Mouse (Mus musculus) CH12.LX (cell line): ENCODE data around the gene Fam241b. TPM values are rescaled to one million over a fixed set of nuclear protein-coding genes. Genes with fewer than 3 reads are reported as not detected.

Experiments used
- DNase-seq: peaks from one replicate; pipeline ENCODE4 v3.0.0-alpha.2; 2013; ENCODE audit errors: extremely low read depth
- H3K27ac ChIP-seq: 2 replicates; pipeline ENCODE4 v1.5.1; 2012; ENCODE audit warnings: low read depth, mild to moderate bottlenecking, control low read depth, moderate library complexity; ENCODE audit not compliant: insufficient read depth
- H3K27me3 ChIP-seq: replicated peaks from 2 replicates; pipeline ENCODE3; 2012; ENCODE audit warnings: inconsistent platforms
- H3K36me3 ChIP-seq, 2 experiments: replicated peaks in 1 of 2; 2 replicates each; pipeline versions ENCODE3 to v1.6.1; 2012; ENCODE audit warnings: inconsistent platforms in 1 of 2, low read length in 1 of 2, mild to moderate bottlenecking in 1 of 2, mixed read lengths in 1 of 2, moderate library complexity in 1 of 2; ENCODE audit not compliant: control insufficient read depth in 1 of 2, insufficient read depth in 1 of 2
- H3K4me1 ChIP-seq, 2 experiments: 2 replicates each; pipeline ENCODE4 v1.6.1; 2012; ENCODE audit warnings: inconsistent platforms in 1 of 2, moderate library complexity in 1 of 2; ENCODE audit not compliant: insufficient read depth in 2 of 2, control insufficient read depth in 1 of 2
- H3K4me2 ChIP-seq: 2 replicates; pipeline ENCODE4 v1.6.1; 2012; ENCODE audit warnings: low read depth, mild to moderate bottlenecking, control low read depth; ENCODE audit not compliant: poor library complexity, insufficient read depth, severe bottlenecking
- H3K4me3 ChIP-seq, 3 experiments: fragments of 150-350 bp in 1 of 3; sonication (generic) in 1 of 3; replicated peaks in 1 of 3; 2 replicates each; pipeline versions ENCODE3 to v1.5.1; 2011 to 2012; ENCODE audit warnings: low read depth in 2 of 3, low read length in 2 of 3, mild to moderate bottlenecking in 2 of 3, moderate library complexity in 2 of 3, control low read depth in 1 of 3, improper control_type of control experiment in 1 of 3, inconsistent platforms in 1 of 3, mixed read lengths in 1 of 3; ENCODE audit not compliant: poor library complexity in 1 of 3
- H3K79me2 ChIP-seq: replicated peaks from 2 replicates; pipeline ENCODE4 v1.6.1; 2012; ENCODE audit warnings: mild to moderate bottlenecking, moderate library complexity; ENCODE audit not compliant: control insufficient read depth, poor library complexity, insufficient read depth, severe bottlenecking; ENCODE audit errors: extremely low read depth
- H3K9ac ChIP-seq: 2 replicates; pipeline ENCODE4 v1.6.1; 2012; ENCODE audit warnings: low read depth, mild to moderate bottlenecking, control low read depth, moderate library complexity; ENCODE audit not compliant: insufficient read depth
- H3K9me3 ChIP-seq: replicated peaks from 2 replicates; pipeline ENCODE3; 2012; ENCODE audit warnings: low read length, inconsistent platforms, mixed read lengths
- CHD1 ChIP-seq: IDR thresholded peaks from 2 replicates; pipeline ENCODE4 v1.6.1; 2012; ENCODE audit warnings: low read depth, low read length, improper control_type of control experiment, inconsistent platforms
- CTCF ChIP-seq, 2 experiments: IDR thresholded peaks in 1 of 2; conservative IDR thresholded peaks in 1 of 2; 2 replicates each; pipeline ENCODE4 v1.5.1; 2011 to 2012; ENCODE audit warnings: low read depth in 2 of 2, low read length in 2 of 2, improper control_type of control experiment in 1 of 2, inconsistent platforms in 1 of 2, mild to moderate bottlenecking in 1 of 2, moderate library complexity in 1 of 2
- ETS1 ChIP-seq: conservative IDR thresholded peaks from 2 replicates; pipeline ENCODE4 v1.6.1; 2012; ENCODE audit warnings: low read depth, mild to moderate bottlenecking, inconsistent platforms, low read length, improper control_type of control experiment, moderate library complexity
- GABPA ChIP-seq: IDR thresholded peaks from 2 replicates; pipeline ENCODE4 v1.6.1; 2012; ENCODE audit warnings: low read depth, low read length, improper control_type of control experiment, inconsistent platforms; ENCODE audit not compliant: insufficient replicate concordance
- HCFC1 ChIP-seq: IDR thresholded peaks from 2 replicates; pipeline ENCODE4 v1.6.1; 2012; ENCODE audit warnings: low read depth, mild to moderate bottlenecking, inconsistent platforms, low read length, improper control_type of control experiment
- IRF4 ChIP-seq: IDR thresholded peaks from 2 replicates; pipeline ENCODE4 v1.6.1; 2014; ENCODE audit warnings: low read depth, mild to moderate bottlenecking, inconsistent platforms, low read length, improper control_type of control experiment
- JUN ChIP-seq: IDR thresholded peaks from 2 replicates; pipeline ENCODE4 v1.6.1; 2011; ENCODE audit warnings: low read depth, mild to moderate bottlenecking, low read length, improper control_type of control experiment, moderate library complexity; ENCODE audit not compliant: insufficient read depth
- JUND ChIP-seq: conservative IDR thresholded peaks from 2 replicates; pipeline ENCODE4 v1.6.1; 2011; ENCODE audit warnings: low read depth, low read length, improper control_type of control experiment
- KAT2A ChIP-seq: IDR thresholded peaks from 2 replicates; pipeline ENCODE4 v1.6.1; 2012; ENCODE audit warnings: low read length, improper control_type of control experiment, inconsistent platforms; ENCODE audit not compliant: insufficient replicate concordance
- MEF2A ChIP-seq: IDR thresholded peaks from 2 replicates; pipeline ENCODE4 v1.6.1; 2014; ENCODE audit warnings: low read depth, mild to moderate bottlenecking, inconsistent platforms, low read length, improper control_type of control experiment, borderline replicate concordance
- MXI1 ChIP-seq: IDR thresholded peaks from 2 replicates; pipeline ENCODE4 v1.6.1; 2011; ENCODE audit warnings: mild to moderate bottlenecking, low read depth, low read length, improper control_type of control experiment
- MYC ChIP-seq: IDR thresholded peaks from 2 replicates; pipeline ENCODE4 v1.6.1; 2011; ENCODE audit warnings: low read depth, mild to moderate bottlenecking, improper control_type of control experiment, low read length
- NELFE ChIP-seq: IDR thresholded peaks from 2 replicates; pipeline ENCODE4 v1.6.1; 2011; ENCODE audit warnings: low read depth, low read length, improper control_type of control experiment
- NRF1 ChIP-seq: IDR thresholded peaks from 2 replicates; pipeline ENCODE4 v1.6.1; 2014; ENCODE audit warnings: low read depth, mild to moderate bottlenecking, inconsistent platforms, low read length, improper control_type of control experiment, moderate library complexity
- RAD21 ChIP-seq: IDR thresholded peaks from 2 replicates; pipeline ENCODE4 v1.6.1; 2011; ENCODE audit warnings: low read depth, mild to moderate bottlenecking, low read length, improper control_type of control experiment, moderate library complexity
- RCOR1 ChIP-seq: conservative IDR thresholded peaks from 2 replicates; pipeline ENCODE4 v1.6.1; 2012; ENCODE audit warnings: low read depth, mild to moderate bottlenecking, inconsistent platforms, low read length, improper control_type of control experiment
- TBP ChIP-seq: conservative IDR thresholded peaks from 2 replicates; pipeline ENCODE4 v1.6.1; 2011; ENCODE audit warnings: low read depth, low read length, improper control_type of control experiment
- TCF12 ChIP-seq: IDR thresholded peaks from 2 replicates; pipeline ENCODE4 v1.6.1; 2014; ENCODE audit warnings: low read depth, mild to moderate bottlenecking, inconsistent platforms, low read length, improper control_type of control experiment
- UBTF ChIP-seq: IDR thresholded peaks from 2 replicates; pipeline ENCODE4 v1.6.1; 2012; ENCODE audit warnings: low read depth, mild to moderate bottlenecking, inconsistent platforms, low read length, improper control_type of control experiment, moderate library complexity
- USF1 ChIP-seq: IDR thresholded peaks from 2 replicates; pipeline ENCODE4 v1.6.1; 2014; ENCODE audit warnings: low read depth, mild to moderate bottlenecking, inconsistent platforms, low read length, improper control_type of control experiment
- ZKSCAN1 ChIP-seq: IDR thresholded peaks from 2 replicates; pipeline ENCODE4 v1.6.1; 2012; ENCODE audit warnings: low read depth, inconsistent platforms, low read length, improper control_type of control experiment, borderline replicate concordance
- dilution Hi-C: fragments of 300-500 bp; cut with MboI; formaldehyde crosslinking; loops from 2 replicates; pipeline ENCODE4 v1.14.3; 2020; ENCODE audit warnings: low sequenced_read_pairs; ENCODE audit not compliant: extremely low pct_unique_long_range_greater_than_20kb, extremely low pct_ligation_motif_present
- in situ Hi-C: fragments of 300-500 bp; cut with MboI; formaldehyde crosslinking; loops from 3 replicates; pipeline ENCODE4 v1.14.3; 2019; ENCODE audit warnings: low sequenced_read_pairs, low pct_ligation_motif_present, low pct_unique_long_range_greater_than_20kb, mixed read lengths
- polyA plus RNA-seq: library from polyadenylated mRNA; unstranded; fragments of >175 nt; gene quantifications from 2 replicates; pipeline ENCODE4 v1.2.1, GENCODE M21; 2012; ENCODE audit warnings: low read depth; ENCODE audit not compliant: insufficient read length
- total RNA-seq, 2 experiments: library from RNA; depleted of rRNA; stranded (reverse); fragments of 300-350 nt in 1 of 2; fragments of >200 nt in 1 of 2; gene quantifications; 2 replicates each; pipeline ENCODE4 v1.2.3; 2012 to 2014

Gene Fam241b
- total and polyA plus RNA-seq, 3 experiments: 0.38 TPM; not detected in 2

- H3K4me3 ChIP-seq: no peak overlapping the region
- H3K27me3 ChIP-seq: peaks cover 70% of the 10 kb centered on the region
- H3K79me2 ChIP-seq: no peaks in the 10 kb centered on the region
- no peak overlapping the region for H3K27ac ChIP-seq
- peaks cover 9% of the 10 kb centered on the region for H3K9me3 ChIP-seq
- no peaks in the 10 kb centered on the region for H3K36me3 ChIP-seq
- no peak for DNase-seq
- dilution Hi-C loops: no loop called here
- no peak overlapping the region for H3K9ac ChIP-seq
- in situ Hi-C loops: no loop called here
- peaks cover 0 to 4% of the 10 kb centered on the region in 2 experiments; a peak in 2 of 4 replicates for H3K4me1 ChIP-seq
- no peak overlapping the region for H3K4me2 ChIP-seq
- TF ChIP-seq UBTF: no peak
- no peak for TF ChIP-seq MEF2A
- TF ChIP-seq IRF4: no peak
- TF ChIP-seq JUND: no peak
These were observed 31.0 kb upstream of the Fam241b start for GRCm38 (mm10) chr10:62174533-62175313.

- H3K36me3 ChIP-seq: no peaks in the 10 kb centered on the region
- H3K4me2 ChIP-seq: no peak overlapping the region
- peaks cover 0 to 4% of the 10 kb centered on the region in 2 experiments; a peak in 2 of 4 replicates for H3K4me1 ChIP-seq
- dilution Hi-C loops: no loop called here
- H3K79me2 ChIP-seq: no peaks in the 10 kb centered on the region
- H3K4me3 ChIP-seq: no peak overlapping the region
- H3K9ac ChIP-seq: no peak overlapping the region
- H3K27me3 ChIP-seq: peaks cover 67% of the 10 kb centered on the region
- TF ChIP-seq JUND: no peak
- TF ChIP-seq MXI1: no peak
- TF ChIP-seq CHD1: no peak
- no peak for TF ChIP-seq TBP
- TF ChIP-seq MYC: no peak
- no peak for TF ChIP-seq JUN
- in situ Hi-C loops: no loop called here
- no peak for DNase-seq
- H3K9me3 ChIP-seq: peaks cover 9% of the 10 kb centered on the region
- H3K27ac ChIP-seq: no peak overlapping the region
These were observed 30.3 kb upstream of the Fam241b start for GRCm38 (mm10) chr10:62173941-62174448.

- dilution Hi-C loops (no loop called here), in situ Hi-C loops (no loop called here)
- Histone ChIP-seq H3K9me3 (peaks cover 1% of the 10 kb centered on the region), H3K27ac (no peak overlapping the region), H3K27me3 (peaks cover 67% of the 10 kb centered on the region), H3K36me3 (no peaks in the 10 kb centered on the region), H3K79me2 (no peaks in the 10 kb centered on the region), H3K4me2 (no peak overlapping the region), H3K4me3 (no peak overlapping the region), H3K4me1 (peaks cover 0 to 4% of the 10 kb centered on the region in 2 experiments; a peak in 2 of 4 replicates), H3K9ac (no peak overlapping the region)
- no peak for DNase-seq
- TF ChIP-seq ETS1: no peak
- TF ChIP-seq MEF2A: no peak
- no peak for TF ChIP-seq MYC
- no peak for TF ChIP-seq CTCF (conservative IDR thresholded peaks at IDR 0.05 in 1 of 2, IDR thresholded peaks at IDR 0.05 in 1 of 2; ENCODE audit: low read depth in 2 of 2, low read length in 2 of 2)
- TF ChIP-seq UBTF: no peak
- TF ChIP-seq USF1: no peak
- no peak for TF ChIP-seq ZKSCAN1
- no peak for TF ChIP-seq KAT2A
- no peak for TF ChIP-seq HCFC1
- no peak for TF ChIP-seq NELFE
- no peak for TF ChIP-seq NRF1
- TF ChIP-seq GABPA: no peak
- no peak for TF ChIP-seq TCF12
- TF ChIP-seq CHD1: no peak
- TF ChIP-seq RAD21: no peak
- no peak for TF ChIP-seq RCOR1
These were observed 29.3 kb upstream of the Fam241b start for GRCm38 (mm10) chr10:62172841-62173553.
